Mouse (Mus musculus) splenic B cell, adult 2 months (primary cell): ENCODE data around the gene Ddrgk1.

ENCODE experiments used
- DNase-seq: peaks from one replicate; pipeline ENCODE4 v3.0.0-alpha.2; 2011; ENCODE audit warnings: low read depth, low spot score
- H3K27me3 ChIP-seq: 2 replicates; pipeline ENCODE4 v1.6.1; 2012; ENCODE audit warnings: mild to moderate bottlenecking, low read length, moderate library complexity, mixed read lengths; ENCODE audit not compliant: control insufficient read depth, poor library complexity, insufficient read depth, severe bottlenecking
- H3K36me3 ChIP-seq: 2 replicates; pipeline ENCODE4 v1.6.1; 2012; ENCODE audit warnings: mild to moderate bottlenecking, low read length, moderate library complexity, mixed read lengths; ENCODE audit not compliant: control insufficient read depth, poor library complexity, insufficient read depth, severe bottlenecking

Ddrgk1 gene

GRCm38 (mm10) chr2:130664102-130664701 lies at the start of gene Ddrgk1:
Ddrgk1 (minus strand) TSS chr2:130664659.
- DNase-seq = peak; percentile 90
- H3K36me3 ChIP-seq = peaks cover 10% of the 10 kb centered on the region
- H3K27me3 ChIP-seq = no peaks in the 10 kb centered on the region

- H3K36me3 ChIP-seq = no peaks in the 10 kb centered on the region
- no peaks in the 10 kb centered on the region; the same call in 1 of the 2 replicates for H3K27me3 ChIP-seq
- DNase-seq = no peak
These were observed 42.6 kb upstream of the Ddrgk1 start for GRCm38 (mm10) chr2:130707057-130707456.

GRCm38 (mm10) chr2:130706602-130707001 lies 42.1 kb upstream of the Ddrgk1 start:
- no peaks in the 10 kb centered on the region; the same call in 1 of the 2 replicates for H3K27me3 ChIP-seq
- DNase-seq = no peak
- H3K36me3 ChIP-seq = no peaks in the 10 kb centered on the region

- DNase-seq = no peak
These were observed 40.7 kb upstream of the Ddrgk1 start for GRCm38 (mm10) chr2:130705178-130705577.

GRCm38 (mm10) chr2:130704040-130705001 lies 39.9 kb upstream of the Ddrgk1 start:
- no peak for DNase-seq
- no peaks in the 10 kb centered on the region for H3K36me3 ChIP-seq
- H3K27me3 ChIP-seq = no peaks in the 10 kb centered on the region; the same call in 1 of the 2 replicates

More at GRCm38 (mm10) chr2:130705178-130705577, 40.7 kb upstream of the Ddrgk1 start:
- H3K27me3 ChIP-seq = no peaks in the 10 kb centered on the region; the same call in 1 of the 2 replicates
- no peaks in the 10 kb centered on the region for H3K36me3 ChIP-seq

GRCm38 (mm10) chr2:130697821-130698266 lies 33.4 kb upstream of the Ddrgk1 start:
- no peaks in the 10 kb centered on the region for H3K27me3 ChIP-seq
- H3K36me3 ChIP-seq = no peaks in the 10 kb centered on the region
- DNase-seq = no peak

GRCm38 (mm10) chr2:130697153-130697810 lies 32.8 kb upstream of the Ddrgk1 start, which contains the start of gene Slc4a11:
Slc4a11 (minus strand) TSS chr2:130697519.
- DNase-seq = peak; percentile 85

GRCm38 (mm10) chr2:130696700-130697152 lies 32.3 kb upstream of the Ddrgk1 start:
- DNase-seq = peak; percentile 69
- Histone ChIP-seq H3K27me3 (no peaks in the 10 kb centered on the region), H3K36me3 (no peaks in the 10 kb centered on the region)

More at GRCm38 (mm10) chr2:130697153-130697810, 32.8 kb upstream of the Ddrgk1 start, which contains the start of gene Slc4a11:
- H3K27me3 ChIP-seq = no peaks in the 10 kb centered on the region
- H3K36me3 ChIP-seq = no peaks in the 10 kb centered on the region

GRCm38 (mm10) chr2:130693563-130693962 lies 29.1 kb upstream of the Ddrgk1 start:
- no peak for DNase-seq
- Histone ChIP-seq H3K36me3 (no peaks in the 10 kb centered on the region), H3K27me3 (no peaks in the 10 kb centered on the region)

- no peaks in the 10 kb centered on the region for H3K36me3 ChIP-seq
- no peaks in the 10 kb centered on the region for H3K27me3 ChIP-seq
- DNase-seq = no peak
These were observed 24.6 kb upstream of the Ddrgk1 start for GRCm38 (mm10) chr2:130689011-130689410.

- Histone ChIP-seq H3K36me3 (no peaks in the 10 kb centered on the region; the same call in 1 of the 2 replicates), H3K27me3 (no peaks in the 10 kb centered on the region)
- DNase-seq = no peak
These were observed 21.0 kb upstream of the Ddrgk1 start for GRCm38 (mm10) chr2:130685426-130685825.

- H3K27me3 ChIP-seq = no peaks in the 10 kb centered on the region
- no peak for DNase-seq
- H3K36me3 ChIP-seq = no peaks in the 10 kb centered on the region; the same call in 1 of the 2 replicates
These were observed 17.1 kb upstream of the Ddrgk1 start for GRCm38 (mm10) chr2:130681531-130681930.

GRCm38 (mm10) chr2:130679899-130680298 lies 15.4 kb upstream of the Ddrgk1 start:
- no peaks in the 10 kb centered on the region; the same call in 1 of the 2 replicates for H3K36me3 ChIP-seq
- no peaks in the 10 kb centered on the region for H3K27me3 ChIP-seq
- DNase-seq = peak; percentile 56

GRCm38 (mm10) chr2:130679154-130679553 lies 14.7 kb upstream of the Ddrgk1 start:
- DNase-seq = no peak
- Histone ChIP-seq H3K27me3 (no peaks in the 10 kb centered on the region), H3K36me3 (no peaks in the 10 kb centered on the region; the same call in 1 of the 2 replicates)
